Mouse (Mus musculus) small intestine, adult 2 months (tissue): ENCODE data around the gene Cyp27b1. TPM values are rescaled to one million over a fixed set of nuclear protein-coding genes. Genes with fewer than 3 reads are reported as not detected.
"Not testable (repeated sequence)": the region's sequence is repeated elsewhere in the genome, so short reads cannot be mapped to it uniquely, and the experiment has no call there.

Experiments used
- H3K27ac ChIP-seq: fragments of 200-500 bp; 2 replicates; pipeline ENCODE4 v1.5.1; 2012; ENCODE audit warnings: low read depth, low read length, control low read depth, inconsistent platforms; ENCODE audit not compliant: insufficient read depth
- H3K27me3 ChIP-seq: fragments of 200-500 bp; 2 replicates; pipeline ENCODE4 v1.6.1; 2012; ENCODE audit warnings: mild to moderate bottlenecking, moderate library complexity, low read length, inconsistent platforms; ENCODE audit not compliant: control insufficient read depth, insufficient read depth
- H3K36me3 ChIP-seq: fragments of 200-500 bp; 2 replicates; pipeline ENCODE4 v1.6.1; 2012; ENCODE audit warnings: mild to moderate bottlenecking, low read length, control low read depth, inconsistent platforms; ENCODE audit not compliant: control insufficient read depth, insufficient read depth
- H3K4me1 ChIP-seq: fragments of 200-500 bp; 2 replicates; pipeline ENCODE4 v1.6.1; 2012; ENCODE audit warnings: low read length, inconsistent platforms, mixed read lengths; ENCODE audit not compliant: control insufficient read depth, insufficient read depth, insufficient read length
- H3K4me3 ChIP-seq: fragments of 200-500 bp; 2 replicates; pipeline ENCODE4 v1.5.1; 2012; ENCODE audit warnings: low read depth, mild to moderate bottlenecking, control low read depth, inconsistent platforms, low read length, moderate library complexity
- CTCF ChIP-seq: fragments of 200-500 bp; IDR thresholded peaks from 2 replicates; pipeline ENCODE4 v1.5.1; 2012; ENCODE audit warnings: low read depth, mild to moderate bottlenecking, control low read depth, inconsistent platforms, low read length, moderate library complexity, mixed read lengths; ENCODE audit not compliant: insufficient replicate concordance, insufficient read length; ENCODE audit errors: extremely low read depth
- POLR2A ChIP-seq: fragments of 200-500 bp; IDR thresholded peaks from 2 replicates; pipeline ENCODE4 v1.6.1; 2012; ENCODE audit warnings: low read depth, mild to moderate bottlenecking, control low read depth, inconsistent platforms, low read length, moderate library complexity
- WGBS: fragments of 180-500 bp; shearing (Covaris S2); methylation state at CpG from one replicate; pipeline ENCODE4 v1.1.7; 2018; 5-methylcytosine and 5-hydroxymethylcytosine counted together
- polyA plus RNA-seq: library from polyadenylated mRNA; depleted of rRNA; stranded (reverse); fragments of >200 nt; gene quantifications from 2 replicates; pipeline ENCODE4 v1.2.3, GENCODE M21; 2012

Gene Cyp27b1
- polyA plus RNA-seq, 1 experiment: 0.22 TPM

DNA sequence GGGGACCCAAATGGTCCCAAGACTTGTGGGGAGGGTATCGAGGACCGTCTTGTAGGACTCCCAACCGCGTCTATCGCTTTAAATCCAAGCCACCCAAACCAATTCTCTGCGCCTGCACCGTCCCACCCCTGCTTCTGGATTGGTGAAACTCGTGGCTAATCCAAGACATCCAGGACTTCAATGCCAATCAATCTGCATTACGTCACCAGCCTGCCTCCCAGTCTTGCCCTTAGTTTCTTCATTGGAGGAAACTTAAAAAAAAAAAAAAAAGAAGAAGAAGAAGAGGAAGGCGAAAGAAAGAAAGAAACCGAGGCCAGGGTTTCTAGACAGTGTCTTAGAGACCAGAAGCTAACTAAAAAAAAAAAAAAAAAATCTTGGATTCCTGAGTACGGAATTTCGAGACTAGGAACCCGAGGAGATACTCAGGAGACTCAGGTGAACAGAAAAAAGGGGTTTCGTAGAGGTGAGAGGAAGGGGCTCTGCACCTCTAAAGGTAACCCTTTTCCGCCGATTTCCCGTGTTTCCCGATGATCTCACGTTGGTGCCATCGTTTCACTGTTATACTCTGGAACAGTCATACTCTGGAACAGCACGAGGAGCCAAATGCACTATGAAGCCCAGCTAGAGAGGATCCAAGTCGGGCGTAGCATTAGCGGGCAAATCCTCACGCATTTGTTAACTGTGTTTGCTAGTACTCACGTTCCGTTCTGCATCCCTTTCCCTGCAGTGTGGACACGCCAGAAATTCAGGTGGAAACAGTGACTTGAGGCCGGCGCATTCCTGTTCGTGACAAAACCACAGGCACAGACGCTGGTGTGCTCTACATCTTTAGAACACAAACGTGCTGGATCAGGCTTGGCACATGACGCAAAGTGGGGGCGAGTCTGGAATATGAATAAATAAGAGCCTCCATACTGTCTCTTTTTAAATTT is 22.4 kb downstream of the Cyp27b1 start, which contains the start of gene Tspan31:
Gene Tspan31, minus strand, starts transcription at position 75 of the 932 bp plus-strand sequence.
- peak within 1 kb of the TSS; percentile 58; the same call in 1 of the 2 replicates for H3K27ac ChIP-seq
- no peak for TF ChIP-seq CTCF
- TF ChIP-seq POLR2A: peak; percentile 78; the same call in 1 of the 2 replicates
- H3K36me3 ChIP-seq: peaks cover 22% of the 10 kb centered on the region
- WGBS: under 1% methylated on average over 36 of the region's 36 CpGs
- no peaks in the 10 kb centered on the region for H3K27me3 ChIP-seq
- H3K4me1 ChIP-seq: peaks cover 15% of the 10 kb centered on the region
- H3K4me3 ChIP-seq: peak within 1 kb of the TSS; percentile 82

DNA sequence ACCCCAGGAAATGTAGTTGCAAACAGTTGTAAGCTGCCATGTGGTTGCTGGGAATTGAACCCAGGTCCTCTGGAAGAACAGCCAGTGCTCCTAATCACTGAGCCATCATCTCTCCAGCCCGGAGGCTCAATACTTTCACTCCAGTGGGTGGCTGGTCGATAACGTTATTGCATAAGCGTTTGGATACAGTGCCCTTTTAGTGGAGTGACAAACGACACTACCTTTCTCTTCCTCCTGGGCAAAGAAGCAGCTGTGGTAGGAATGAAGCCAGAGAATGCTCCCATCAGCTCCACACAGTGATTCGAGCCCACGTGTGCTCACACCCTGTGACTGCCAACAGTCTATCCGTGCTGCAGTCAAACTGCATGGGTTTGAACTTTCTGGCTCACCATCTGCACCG is 23.2 kb downstream of the Cyp27b1 start:
- no peaks in the 10 kb centered on the region for H3K27me3 ChIP-seq
- TF ChIP-seq POLR2A (no peak), CTCF (no peak)
- 42% methylated on average over 9 of the region's 9 CpGs for WGBS
- no peak overlapping the region for H3K4me3 ChIP-seq
- peaks cover 13% of the 10 kb centered on the region; the same call in 1 of the 2 replicates for H3K4me1 ChIP-seq
- H3K36me3 ChIP-seq: peaks cover 21% of the 10 kb centered on the region
- no peak overlapping the region for H3K27ac ChIP-seq

DNA sequence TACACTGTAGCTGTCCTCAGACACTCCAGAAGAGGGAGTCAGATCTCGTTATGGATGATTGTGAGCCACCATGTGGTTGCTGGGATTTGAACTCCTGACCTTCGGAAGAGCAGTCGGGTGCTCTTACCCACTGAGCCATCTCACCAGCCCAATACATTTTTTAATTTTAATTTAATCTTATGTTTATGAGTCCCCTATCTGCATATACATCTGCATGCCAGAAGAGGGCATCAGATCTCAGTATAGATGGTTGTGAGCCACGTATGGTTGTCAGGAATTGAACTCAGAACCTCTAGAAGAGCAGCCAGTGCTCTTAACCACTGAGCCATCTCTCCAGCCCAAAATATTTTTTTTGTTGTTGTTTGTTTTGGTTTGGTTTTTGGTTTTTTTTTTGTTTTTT is 24.2 kb downstream of the Cyp27b1 start:
- not testable (repeated sequence) for H3K4me3 ChIP-seq, H3K27ac ChIP-seq, H3K4me1 ChIP-seq, H3K27me3 ChIP-seq
- peaks cover 13% of the 10 kb centered on the region for H3K36me3 ChIP-seq
- 68% methylated on average over 4 of the region's 4 CpGs for WGBS

DNA sequence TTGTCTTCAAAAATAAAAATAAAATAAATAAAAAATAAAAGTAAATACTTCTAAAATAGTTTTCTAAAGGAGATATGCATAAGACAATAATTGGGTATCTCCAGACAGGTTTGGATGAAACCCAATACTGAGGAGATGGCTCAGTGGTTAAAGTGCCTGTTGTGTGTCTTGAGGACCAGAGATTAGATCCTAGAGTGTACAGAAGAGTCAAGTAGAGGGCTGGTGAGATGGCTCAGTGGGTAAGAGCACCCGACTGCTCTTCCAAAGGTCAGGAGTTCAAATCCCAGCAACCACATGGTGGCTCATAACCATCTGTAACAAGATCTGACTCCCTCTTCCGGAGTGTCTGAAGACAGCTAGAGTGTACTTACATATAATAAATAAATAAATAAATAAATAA is 24.9 kb downstream of the Cyp27b1 start:
- not testable (repeated sequence) for H3K4me3 ChIP-seq, H3K4me1 ChIP-seq, H3K27me3 ChIP-seq, H3K36me3 ChIP-seq, H3K27ac ChIP-seq
- 62% methylated on average over 2 of the region's 2 CpGs for WGBS

DNA sequence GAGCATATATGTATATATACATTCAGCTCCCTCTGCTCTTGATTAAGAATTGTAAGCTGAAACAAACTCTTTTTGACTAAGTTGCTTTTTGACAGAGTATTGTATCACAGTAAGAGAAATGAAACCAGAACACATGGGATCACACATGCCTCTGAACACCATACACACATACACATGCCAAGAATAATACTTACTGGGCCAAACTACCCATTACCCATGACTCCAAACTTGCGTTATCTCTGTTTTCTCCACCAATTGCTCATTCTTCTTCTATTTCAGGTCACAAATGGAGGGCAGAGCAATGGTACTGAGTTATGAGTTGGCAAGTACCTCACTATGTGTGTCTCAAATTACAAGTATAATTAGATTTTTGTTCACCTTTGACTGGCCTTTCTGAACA is 25.9 kb downstream of the Cyp27b1 start:
- Histone ChIP-seq H3K27me3 (peaks cover 16% of the 10 kb centered on the region), H3K27ac (no peak overlapping the region), H3K4me1 (peaks cover 5% of the 10 kb centered on the region; the same call in 1 of the 2 replicates), H3K36me3 (no peaks in the 10 kb centered on the region), H3K4me3 (no peak overlapping the region)
- WGBS: 98% methylated on average over 1 of the region's 1 CpGs
- no peak for TF ChIP-seq CTCF
- TF ChIP-seq POLR2A: no peak

DNA sequence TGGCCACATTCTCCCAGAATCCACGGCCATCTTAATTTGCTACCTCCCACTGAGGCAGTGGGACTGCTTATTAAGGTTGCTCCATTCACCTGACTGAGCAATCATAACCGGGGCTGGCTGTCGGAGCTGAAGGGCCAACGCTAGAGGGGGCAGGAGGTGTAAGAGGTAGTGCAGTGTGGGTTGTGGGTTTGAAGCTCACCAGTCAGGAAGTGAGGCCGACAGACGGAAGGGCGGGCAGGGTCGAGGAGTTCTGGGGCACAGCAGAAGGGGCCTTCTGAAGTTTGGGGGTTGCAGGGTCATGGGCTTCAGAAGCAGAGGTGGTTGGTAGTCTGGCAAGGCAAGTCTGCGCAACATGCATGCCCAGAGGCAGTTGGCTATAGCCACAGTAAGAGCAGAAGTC is 27.0 kb downstream of the Cyp27b1 start, which contains the start of gene Agap2:
Gene Agap2, plus strand, starts transcription at position 205 of the 400 bp plus-strand sequence.
- peaks cover 6% of the 10 kb centered on the region; the same call in 1 of the 2 replicates for H3K4me1 ChIP-seq
- peak within 1 kb of the TSS; percentile 53 for H3K4me3 ChIP-seq
- no peaks in the 10 kb centered on the region for H3K36me3 ChIP-seq
- peaks cover 27% of the 10 kb centered on the region for H3K27me3 ChIP-seq
- TF ChIP-seq CTCF (peak; percentile 22; the same call in 1 of the 2 replicates), POLR2A (no peak)
- 0 out of 2 replicates have a peak within 1 kb of the TSS, but pooled peaks have one; percentile 1 for H3K27ac ChIP-seq
- 61% methylated on average over 9 of the region's 9 CpGs for WGBS

DNA sequence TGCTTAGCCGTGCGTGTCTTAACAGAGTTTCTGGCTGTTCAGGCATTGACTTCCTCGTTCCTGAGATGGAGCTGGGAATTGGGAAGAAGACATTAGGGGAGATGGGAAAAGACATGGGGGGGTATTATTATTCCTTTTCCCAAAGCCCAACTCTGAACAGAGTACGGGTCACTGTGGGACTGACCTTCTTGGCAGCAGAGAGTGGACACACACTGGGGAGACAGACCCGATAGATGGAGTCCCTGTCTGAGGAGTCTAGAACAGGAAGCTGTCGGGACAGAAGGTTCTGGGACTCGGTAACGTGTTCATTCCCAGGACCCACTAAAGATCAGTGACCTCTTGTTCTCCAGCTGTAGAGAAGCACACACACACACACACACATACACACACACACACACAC is 27.6 kb downstream of the Cyp27b1 start:
- Histone ChIP-seq H3K4me1 (peaks cover 7% of the 10 kb centered on the region; the same call in 1 of the 2 replicates), H3K4me3 (peak overlapping the region; percentile 53), H3K27ac (0 out of 2 replicates have a peak overlapping the region, but pooled peaks have one; percentile 1), H3K27me3 (peaks cover 33% of the 10 kb centered on the region), H3K36me3 (no peaks in the 10 kb centered on the region)
- TF ChIP-seq CTCF (no peak), POLR2A (no peak)
- 49% methylated on average over 8 of the region's 8 CpGs for WGBS
